Mouse (Mus musculus) G1E-ER4 (cell line): ENCODE measurements around the gene Nfya. TPM values are rescaled to one million over a fixed set of nuclear protein-coding genes. Genes with fewer than 3 reads are reported as not detected.
A peak's percentile ranks its signal among the peaks of the same experiment; 100 is the strongest.

Experiments used
- GATA1 ChIP-seq: IDR thresholded peaks from one replicate; pipeline ENCODE4 v1.8.0; 2012; ENCODE audit warnings: low read length, inconsistent platforms
- polyA plus RNA-seq: library from polyadenylated mRNA; stranded (reverse); fragments of >175 nt; gene quantifications from 2 replicates; pipeline ENCODE4 v1.2.3, GENCODE M21; 2012

Gene Nfya
- polyA plus RNA-seq, 1 experiment = 46.5 TPM

DNA sequence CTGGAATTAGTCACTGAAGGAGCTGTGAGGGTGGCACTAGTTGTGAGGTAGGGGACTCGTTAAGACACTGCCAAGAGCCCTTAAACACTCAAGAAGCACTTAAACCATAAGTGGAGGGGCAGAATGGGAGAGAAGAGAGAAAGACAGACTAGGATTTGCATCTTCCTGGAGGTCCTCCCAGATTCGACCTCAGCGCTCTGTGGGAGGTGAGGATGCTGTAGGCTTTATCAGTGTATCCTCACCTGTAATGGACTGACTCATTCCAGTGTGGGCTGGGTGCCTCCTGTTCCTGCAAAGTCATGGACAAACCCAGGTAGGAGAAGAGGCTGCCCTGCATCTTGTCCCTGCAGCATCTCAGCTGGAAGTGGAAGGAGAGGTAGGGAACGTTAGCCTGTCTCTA is 62.9 kb downstream of the Nfya start:
- no peak for TF ChIP-seq GATA1

DNA sequence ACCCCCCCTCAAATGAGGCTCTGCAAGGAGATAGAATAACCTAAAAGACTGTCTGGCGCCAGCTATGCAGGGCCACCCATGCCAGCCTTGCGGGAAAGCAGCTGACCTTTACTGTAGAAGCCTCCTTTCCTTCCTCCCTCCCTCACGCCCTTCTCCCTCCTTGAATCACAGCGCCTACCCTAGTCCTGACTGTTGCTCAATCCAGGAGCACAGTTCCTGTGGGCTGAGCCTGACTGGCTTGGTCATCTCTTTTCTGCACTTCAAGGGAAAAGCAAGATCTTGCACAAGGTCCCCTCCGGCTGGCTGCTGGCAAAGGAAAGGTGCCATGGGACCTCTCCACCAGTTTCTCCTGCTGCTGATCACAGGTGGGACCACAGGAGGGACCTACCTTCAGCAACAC is 63.5 kb downstream of the Nfya start, which contains the start of gene Trem2:
Trem2 (plus strand) TSS at position 171 of the 400 bp plus-strand sequence.
- no peak for TF ChIP-seq GATA1

DNA sequence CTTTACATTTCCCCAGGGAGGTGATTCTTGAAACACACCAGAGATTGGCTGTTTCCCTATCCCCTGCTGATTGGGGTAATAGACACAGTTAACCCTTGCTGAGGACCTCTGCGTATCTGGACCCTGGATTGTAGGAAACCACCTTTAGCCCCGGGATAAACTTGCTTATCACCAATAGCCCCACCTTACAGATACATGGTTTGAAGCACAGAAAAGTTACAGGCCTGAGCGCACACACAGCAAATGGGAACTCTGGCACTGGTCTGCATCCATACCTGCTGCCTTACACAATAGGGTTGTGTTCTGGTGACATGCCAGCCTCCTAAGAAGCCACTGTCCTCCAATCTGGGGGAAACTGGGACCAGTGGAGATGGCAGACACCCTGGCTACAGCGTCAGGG is 63.9 kb downstream of the Nfya start:
- no peak for TF ChIP-seq GATA1

DNA sequence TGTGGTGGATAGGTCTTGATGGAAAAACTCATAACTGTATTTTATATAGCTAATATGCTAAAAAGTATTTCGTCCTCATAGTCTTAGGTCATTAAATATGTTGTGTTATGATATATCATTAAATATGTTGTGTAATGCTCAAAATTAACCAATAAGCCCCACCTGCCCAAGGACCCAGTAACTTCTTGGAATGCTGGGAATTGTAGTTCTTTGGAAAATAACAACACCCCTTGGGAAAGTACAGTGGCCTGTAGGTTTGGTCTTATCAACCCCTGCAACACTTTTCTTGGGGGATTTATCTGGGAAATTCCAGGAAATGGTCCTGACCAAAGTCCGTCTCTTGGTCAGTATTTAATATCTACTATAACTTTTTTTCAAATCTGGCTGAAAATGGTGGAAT is 66.6 kb downstream of the Nfya start:
- TF ChIP-seq GATA1 = no peak

DNA sequence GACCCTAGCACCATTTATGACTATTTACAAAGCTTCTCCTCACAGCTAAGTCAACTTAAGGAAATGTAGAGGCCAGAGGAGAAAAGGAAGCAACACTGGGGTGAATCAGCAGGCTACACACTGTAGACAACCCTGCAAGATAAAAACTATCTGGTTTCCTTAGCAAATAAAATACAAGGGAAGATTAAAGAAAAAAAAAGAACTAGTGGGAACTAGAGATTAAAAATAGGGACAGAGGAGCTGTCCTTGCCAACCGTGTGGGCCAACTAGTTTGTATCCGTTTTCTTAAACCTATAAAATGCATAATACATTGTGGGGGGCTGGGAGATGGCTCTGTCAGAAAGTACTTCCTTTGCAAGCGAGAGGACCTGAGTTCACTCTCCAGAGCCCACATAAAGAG is 67.8 kb downstream of the Nfya start:
- TF ChIP-seq GATA1 = peak; percentile 85

DNA sequence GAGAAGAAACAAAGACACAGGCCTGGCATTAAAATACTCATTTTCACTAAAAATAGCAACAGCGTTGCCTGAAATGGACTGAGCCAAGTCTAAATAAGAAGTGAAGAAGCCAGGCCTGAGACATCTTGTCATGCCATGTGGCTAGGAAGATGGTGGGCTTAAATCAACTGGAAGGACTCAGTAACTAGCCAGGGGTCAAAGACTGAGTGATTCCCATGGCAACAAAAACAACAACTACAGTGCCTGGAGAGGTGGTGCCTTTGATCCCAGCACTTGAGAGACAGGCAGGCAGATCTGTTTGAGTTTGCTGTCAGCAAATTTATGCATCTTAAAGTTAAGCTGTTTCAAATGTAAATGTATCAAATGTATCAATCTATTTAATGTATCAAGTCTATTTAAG is 69.4 kb downstream of the Nfya start:
- TF ChIP-seq GATA1 = no peak

Other genes starting within 250 kb of the Nfya start
- gene A530064D06Rik, start 242.6 kb downstream of the Nfya start, polyA plus RNA-seq = not detected in 2 replicates
- not detected in 2 replicates for gene Trem1, start 177.1 kb downstream of the Nfya start, polyA plus RNA-seq
- gene Trem3, start 162.1 kb downstream of the Nfya start, polyA plus RNA-seq = not detected in 2 replicates
- 0.05 TPM in 1 of 2 replicates, not detected in the other for gene Treml4, start 145.6 kb downstream of the Nfya start, polyA plus RNA-seq
- gene Treml2, start 110.4 kb downstream of the Nfya start, polyA plus RNA-seq = 15.1 and 15.2 TPM in 2 replicates
- gene B430306N03Rik, start 93.8 kb downstream of the Nfya start, polyA plus RNA-seq = 0.02 TPM in 2 replicates
- gene Trem2, start 63.5 kb downstream of the Nfya start, polyA plus RNA-seq = 1.1 and 1.2 TPM in 2 replicates
- gene Treml1, start 50.0 kb downstream of the Nfya start, polyA plus RNA-seq = 2.2 and 2.9 TPM in 2 replicates
- gene Oard1, start 108 bp upstream of the Nfya start, polyA plus RNA-seq = 4.5 and 5.3 TPM in 2 replicates
- 0.09 and 0.14 TPM in 2 replicates for gene Apobec2, start 23.0 kb upstream of the Nfya start, polyA plus RNA-seq
- gene Tspo2, start 41.6 kb upstream of the Nfya start, polyA plus RNA-seq = 18.2 and 49.1 TPM in 2 replicates
- gene Unc5cl, start 45.0 kb upstream of the Nfya start, polyA plus RNA-seq = 2.2 TPM in 2 replicates